Mouse (Mus musculus) layer of hippocampus, adult 18-20 months (tissue): ENCODE measurements at regions not wholly inside any gene's neighbourhood (a gene's known extent, or its start where the extent isn't known, plus 50 kb on each side); places are given as distances from the start of the nearest gene placed in this dataset.

Experiments
- DNase-seq, 2 experiments: peaks; one replicate each; pipeline ENCODE4 v3.0.0; 2022; ENCODE audit warnings: low spot score in 2 of 2

- DNase-seq, result no peak
Observed at GRCm38 (mm10) chr3:37934905-37935708, 210.8 kb upstream of the Gm5148 start.

- no peak for DNase-seq
Observed at GRCm38 (mm10) chr3:37934236-37934635, 209.9 kb upstream of the Gm5148 start.

GRCm38 (mm10) chr3:37928731-37929130 lies 204.4 kb upstream of the Gm5148 start:
- no peak for DNase-seq

- no peak for DNase-seq
Observed at GRCm38 (mm10) chr3:37919450-37920156, 195.3 kb upstream of the Gm5148 start.

- no peak for DNase-seq
Observed at GRCm38 (mm10) chr3:37916786-37917479, 192.6 kb upstream of the Gm5148 start.

GRCm38 (mm10) chr3:37916281-37916680 lies 192.0 kb upstream of the Gm5148 start:
- no peak for DNase-seq

- DNase-seq, result no peak
Observed at GRCm38 (mm10) chr3:37915673-37916072, 191.4 kb upstream of the Gm5148 start.

- no peak for DNase-seq
Observed at GRCm38 (mm10) chr3:37914136-37914535, 189.8 kb upstream of the Gm5148 start.

GRCm38 (mm10) chr3:37909821-37910220 lies 185.5 kb upstream of the Gm5148 start:
- DNase-seq, result no peak

- no peak for DNase-seq
Observed at GRCm38 (mm10) chr3:37909008-37909407, 184.7 kb upstream of the Gm5148 start.

- DNase-seq, result no peak
Observed at GRCm38 (mm10) chr3:37908456-37908855, 184.2 kb upstream of the Gm5148 start.

GRCm38 (mm10) chr3:37907432-37908088 lies 183.3 kb upstream of the Gm5148 start:
- no peak for DNase-seq

- no peak for DNase-seq
Observed at GRCm38 (mm10) chr3:37906806-37907251, 182.5 kb upstream of the Gm5148 start.

- DNase-seq, result no peak
Observed at GRCm38 (mm10) chr3:37904188-37904587, 179.9 kb upstream of the Gm5148 start.

GRCm38 (mm10) chr3:37903482-37903881 lies 179.2 kb upstream of the Gm5148 start:
- no peak for DNase-seq

- no peak for DNase-seq
Observed at GRCm38 (mm10) chr3:37903021-37903420, 178.7 kb upstream of the Gm5148 start.

GRCm38 (mm10) chr3:37897392-37897791 lies 173.1 kb upstream of the Gm5148 start:
- DNase-seq, result no peak

GRCm38 (mm10) chr3:37896821-37897311 lies 172.6 kb upstream of the Gm5148 start:
- peak; percentile 7 to 24 for DNase-seq

- no peak for DNase-seq
Observed at GRCm38 (mm10) chr3:37894599-37894998, 170.3 kb upstream of the Gm5148 start.

GRCm38 (mm10) chr3:37890202-37890601 lies 165.9 kb upstream of the Gm5148 start:
- DNase-seq, result no peak

GRCm38 (mm10) chr3:37888455-37888854 lies 164.2 kb upstream of the Gm5148 start:
- DNase-seq, result no peak
